Mouse (Mus musculus) heart, adult 2 months (tissue): ENCODE measurements around the gene Foxo6.

Source experiments
- CTCF ChIP-seq: fragments of 200-600 bp; IDR thresholded peaks from 2 replicates; pipeline ENCODE4 v1.8.1; 2022; ENCODE audit warnings: antibody characterized with exemption, mild to moderate bottlenecking, moderate library complexity
- POLR2A ChIP-seq: fragments of 200-500 bp; IDR thresholded peaks from 2 replicates; pipeline ENCODE4 v1.6.1; 2011; ENCODE audit warnings: mild to moderate bottlenecking, low read depth, low read length, control low read depth; ENCODE audit not compliant: insufficient read depth

DNA sequence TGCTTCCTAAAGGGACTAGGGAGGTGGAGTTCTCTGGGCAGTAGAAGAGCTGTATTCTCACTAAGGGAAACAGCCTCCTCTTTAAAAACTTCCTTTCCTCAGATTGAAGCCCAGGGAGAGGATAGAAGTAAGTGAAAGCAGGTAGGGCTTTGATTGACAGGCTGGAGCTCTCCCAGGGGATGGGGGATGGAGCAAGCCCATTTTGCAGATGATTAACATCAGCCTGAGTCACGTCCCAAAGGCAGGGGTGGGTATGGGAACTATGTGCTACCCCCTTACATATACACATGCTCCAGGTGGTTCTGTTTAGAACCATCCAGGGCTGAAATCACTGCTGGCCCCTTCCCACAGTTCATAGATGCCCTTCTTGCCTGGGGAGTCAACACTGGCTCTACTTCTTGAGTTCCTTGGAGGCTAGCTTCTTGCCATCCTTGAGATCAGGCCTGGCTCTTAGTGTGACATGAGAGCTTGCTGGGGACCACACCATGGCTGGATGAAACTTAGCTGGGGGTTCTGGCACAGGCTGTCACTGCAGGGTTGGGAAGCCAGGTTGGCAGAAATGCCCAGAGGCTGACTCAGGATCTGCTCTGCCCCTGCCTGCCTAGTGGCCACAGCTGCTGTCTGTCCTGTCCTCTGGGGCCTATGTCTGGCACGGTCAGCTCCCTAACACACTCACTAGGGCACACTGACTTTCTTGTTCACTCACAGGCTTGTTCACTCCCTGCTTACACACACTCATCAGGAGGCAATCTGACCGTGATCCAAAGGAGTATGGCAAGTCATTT, 2.2 kb upstream of the Foxo6 start:
- TF ChIP-seq POLR2A: no peak
- no peak for TF ChIP-seq CTCF
